Mouse (Mus musculus) myocyte (in vitro differentiated cells): ENCODE data around the gene Gphb5.

ENCODE experiments used
- E2F4 ChIP-seq: IDR thresholded peaks from one replicate; pipeline ENCODE4 v1.6.1; 2011; ENCODE audit warnings: mild to moderate bottlenecking, control low read depth, moderate library complexity; ENCODE audit not compliant: insufficient read depth
- MAX ChIP-seq: IDR thresholded peaks from one replicate; pipeline ENCODE4 v1.6.1; 2011; ENCODE audit warnings: low read depth, mild to moderate bottlenecking, control low read depth
- MYOD1 ChIP-seq, 3 experiments: IDR thresholded peaks; one replicate each; pipeline ENCODE4 v1.6.1; 2011; ENCODE audit warnings: control low read depth in 2 of 3, low read depth in 2 of 3, mild to moderate bottlenecking in 2 of 3, moderate library complexity in 1 of 3; ENCODE audit not compliant: insufficient read length in 2 of 3, control insufficient read depth in 1 of 3
- MYOG ChIP-seq, 3 experiments: IDR thresholded peaks; one replicate each; pipeline ENCODE4 v1.6.1; 2011; ENCODE audit warnings: control low read depth in 2 of 3, low read depth in 2 of 3, mild to moderate bottlenecking in 2 of 3; ENCODE audit not compliant: insufficient read length in 2 of 3, control insufficient read depth in 1 of 3, insufficient read depth in 1 of 3
- POLR2A ChIP-seq: IDR thresholded peaks from one replicate; pipeline ENCODE4 v1.6.1; 2011; ENCODE audit warnings: low read depth, mild to moderate bottlenecking, control low read depth, moderate library complexity; ENCODE audit not compliant: insufficient read length
- POLR2AphosphoS2 ChIP-seq: IDR thresholded peaks from one replicate; pipeline ENCODE4 v1.6.1; 2011; ENCODE audit warnings: low read depth, control low read depth; ENCODE audit not compliant: insufficient read length
- USF1 ChIP-seq: IDR thresholded peaks from one replicate; pipeline ENCODE4 v1.6.1; 2011; ENCODE audit warnings: low read depth, mild to moderate bottlenecking, control low read depth, moderate library complexity

GRCm38 (mm10) chr12:75374437-75374836 is 42.1 kb downstream of the Gphb5 start:
- TF ChIP-seq POLR2A, result no peak
- TF ChIP-seq USF1, result no peak
- TF ChIP-seq POLR2AphosphoS2, result no peak
- TF ChIP-seq MYOD1 (IDR thresholded peaks at IDR 0.05; ENCODE audit: control insufficient read depth in 1 of 3, insufficient read length in 2 of 3, low read depth in 2 of 3), result no peak
- TF ChIP-seq MYOG (IDR thresholded peaks at IDR 0.05; ENCODE audit: control insufficient read depth in 1 of 3, insufficient read depth in 1 of 3, insufficient read length in 2 of 3, low read depth in 2 of 3), result no peak
- TF ChIP-seq MAX, result no peak
- no peak for TF ChIP-seq E2F4
